Mouse (Mus musculus): ENCODE measurements around the gene Dip2b.

Gene Dip2b

GRCm38 (mm10) chr15:100038470-100038971, at the start of gene Dip2b:
Dip2b (plus strand) TSS chr15:100038664.
- peak; percentile 87 for DNase-seq (ENCODE audit: low read depth, low spot score)

GRCm38 (mm10) chr15:99993100-99993499, 45.4 kb upstream of the Dip2b start:
- no peak for DNase-seq (ENCODE audit: low read depth, low spot score)

GRCm38 (mm10) chr15:99997114-99997804, 41.2 kb upstream of the Dip2b start:
- DNase-seq (ENCODE audit: low read depth, low spot score), result no peak

GRCm38 (mm10) chr15:99999390-99999789, 39.1 kb upstream of the Dip2b start:
- no peak for DNase-seq (ENCODE audit: low read depth, low spot score)

GRCm38 (mm10) chr15:100004677-100005273, 33.7 kb upstream of the Dip2b start:
- no peak for DNase-seq (ENCODE audit: low read depth, low spot score)

- no peak for DNase-seq (ENCODE audit: low read depth, low spot score)
Observed at GRCm38 (mm10) chr15:100006180-100006579, 32.3 kb upstream of the Dip2b start.

GRCm38 (mm10) chr15:100018280-100018899, 20.1 kb upstream of the Dip2b start:
- DNase-seq (ENCODE audit: low read depth, low spot score), result no peak

GRCm38 (mm10) chr15:100021175-100021574, 17.3 kb upstream of the Dip2b start:
- DNase-seq (ENCODE audit: low read depth, low spot score), result no peak

GRCm38 (mm10) chr15:100022923-100023322, 15.5 kb upstream of the Dip2b start:
- no peak for DNase-seq (ENCODE audit: low read depth, low spot score)

- no peak for DNase-seq (ENCODE audit: low read depth, low spot score)
Observed at GRCm38 (mm10) chr15:100025076-100025834, 13.2 kb upstream of the Dip2b start.

- DNase-seq (ENCODE audit: low read depth, low spot score), result no peak
Observed at GRCm38 (mm10) chr15:100028133-100028532, 10.3 kb upstream of the Dip2b start.

GRCm38 (mm10) chr15:100029497-100029896, 9.0 kb upstream of the Dip2b start:
- DNase-seq (ENCODE audit: low read depth, low spot score), result no peak

GRCm38 (mm10) chr15:100029900-100030299, 8.6 kb upstream of the Dip2b start:
- no peak for DNase-seq (ENCODE audit: low read depth, low spot score)

GRCm38 (mm10) chr15:100032546-100032945, 5.9 kb upstream of the Dip2b start:
- DNase-seq (ENCODE audit: low read depth, low spot score), result no peak

GRCm38 (mm10) chr15:100039001-100039701, 687 bp downstream of the Dip2b start:
- no peak for DNase-seq (ENCODE audit: low read depth, low spot score)

- DNase-seq (ENCODE audit: low read depth, low spot score), result no peak
Observed at GRCm38 (mm10) chr15:100040541-100041266, 2.2 kb downstream of the Dip2b start.

GRCm38 (mm10) chr15:100041267-100042047, 3.0 kb downstream of the Dip2b start:
- no peak for DNase-seq (ENCODE audit: low read depth, low spot score)

GRCm38 (mm10) chr15:100042048-100042400, 3.6 kb downstream of the Dip2b start:
- DNase-seq (ENCODE audit: low read depth, low spot score), result no peak

GRCm38 (mm10) chr15:100045576-100045975, 7.1 kb downstream of the Dip2b start:
- DNase-seq (ENCODE audit: low read depth, low spot score), result peak; percentile 76

GRCm38 (mm10) chr15:100049496-100050087, 11.1 kb downstream of the Dip2b start:
- DNase-seq (ENCODE audit: low read depth, low spot score), result no peak
